Mouse (Mus musculus) gastrocnemius, postnatal 10 days (tissue): ENCODE measurements around the gene Actrt3. TPM values are rescaled to one million over a fixed set of nuclear protein-coding genes. Genes with fewer than 3 reads are reported as not detected.
"Not testable (repeated sequence)": the region's sequence is repeated elsewhere in the genome, so short reads cannot be mapped to it uniquely, and the experiment has no call there.

Experiments used
- DNase-seq: peaks from one replicate; pipeline ENCODE4 v3.0.0; 2021; ENCODE audit warnings: mixed read lengths
- total RNA-seq, 2 experiments: library from RNA; stranded (reverse); gene quantifications; 2 replicates each; pipeline ENCODE4 v1.2.3; 2021

Actrt3 gene
- total RNA-seq, 2 experiments from 2014 or later, result not detected

GRCm38 (mm10) chr3:30573549-30573948, 26.2 kb downstream of the Actrt3 start:
- no peak for DNase-seq

DNA sequence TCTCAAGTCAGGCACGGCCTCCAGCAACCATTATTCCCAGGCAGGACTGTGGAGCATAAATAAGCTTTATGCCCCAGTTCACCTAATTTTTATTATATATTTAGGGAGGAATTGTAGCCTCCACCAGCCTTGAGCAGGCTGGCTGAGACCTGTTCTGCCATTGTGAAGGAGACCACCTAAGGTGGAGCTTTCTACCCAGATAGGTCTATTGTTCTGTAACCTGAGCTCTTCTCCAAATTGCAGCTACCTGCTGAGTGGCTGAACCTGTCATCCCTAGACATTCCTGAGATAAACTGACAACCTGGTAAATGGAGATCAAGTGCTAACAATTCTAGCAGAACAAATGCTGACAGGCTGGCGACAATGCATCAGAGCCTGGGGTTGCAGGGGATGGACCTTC, 33.4 kb downstream of the Actrt3 start:
- not testable (repeated sequence) for DNase-seq

DNA sequence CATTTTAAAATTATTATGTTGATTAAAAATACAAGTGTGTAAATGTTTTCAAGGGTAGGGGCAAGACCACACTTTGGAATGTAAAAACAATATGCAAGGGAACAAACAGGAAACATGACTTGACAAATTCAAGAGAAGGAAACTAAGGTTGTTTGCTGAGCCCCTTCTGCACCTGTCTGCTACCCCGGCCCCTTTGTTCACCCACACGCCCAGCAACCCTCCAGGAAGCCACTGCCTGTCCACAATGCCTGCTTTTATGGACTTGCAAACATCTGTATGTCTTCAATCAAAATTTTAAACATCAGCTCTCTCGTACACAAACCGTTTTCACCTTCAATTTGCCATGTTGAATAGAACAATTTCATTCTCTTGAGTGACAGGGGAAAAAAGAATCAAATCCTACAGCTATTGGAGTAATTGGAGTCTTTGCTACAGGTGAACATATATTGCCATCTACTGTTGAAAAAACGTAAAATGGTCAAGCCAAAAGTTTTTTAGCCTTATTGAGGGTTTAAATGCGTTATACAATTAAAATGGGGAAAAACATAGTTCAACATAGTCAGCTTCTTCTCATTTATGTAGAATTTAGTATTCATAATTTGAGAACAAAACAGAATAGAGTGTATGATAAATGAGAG, 38.9 kb downstream of the Actrt3 start:
- no peak for DNase-seq

- no peak for DNase-seq
Measured at GRCm38 (mm10) chr3:30553741-30554140, 46.0 kb downstream of the Actrt3 start.

- no peak for DNase-seq
Measured at GRCm38 (mm10) chr3:30550218-30550617, 49.5 kb downstream of the Actrt3 start.

- no peak for DNase-seq
Measured at GRCm38 (mm10) chr3:30548928-30549327, 50.8 kb downstream of the Actrt3 start.

DNA sequence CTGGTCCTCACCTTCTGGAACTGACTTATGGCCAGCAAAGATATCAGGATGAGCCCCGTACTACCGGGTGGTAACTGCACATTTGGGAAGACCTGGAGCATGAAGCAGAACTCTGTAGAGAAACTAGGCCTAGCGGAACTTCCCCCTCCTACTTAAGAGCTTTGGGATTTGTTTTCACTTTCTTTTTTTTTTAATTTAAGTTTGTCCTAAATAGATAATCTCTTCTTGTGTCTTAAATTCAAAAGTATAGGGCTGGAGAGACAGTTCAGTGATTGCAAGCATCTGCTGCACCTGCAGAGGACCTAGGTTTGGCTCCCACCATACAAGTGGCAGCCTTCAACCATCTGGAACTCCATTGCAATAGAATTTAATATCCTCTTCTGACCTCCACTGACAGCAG, 51.8 kb downstream of the Actrt3 start, which contains the start of gene Mecom:
Mecom (minus strand) TSS at position 101 of the 400 bp plus-strand sequence.
- DNase-seq, result no peak

Other genes starting within 250 kb of the Actrt3 start
- 10 to 100 TPM; 10.1 to 14.5 TPM for gene Mecom, start 51.9 kb downstream of the Actrt3 start, total RNA-seq
- 10 to 100 TPM; 11.7 to 15.0 TPM for gene Mynn, start 2.1 kb upstream of the Actrt3 start, total RNA-seq
- gene Lrriq4, start 44.6 kb upstream of the Actrt3 start, total RNA-seq, result not detected
- not detected for gene Lrrc34, start 47.9 kb upstream of the Actrt3 start, total RNA-seq
- gene Lrrc31, start 99.9 kb upstream of the Actrt3 start, total RNA-seq, result not detected
- gene Samd7, start 146.4 kb upstream of the Actrt3 start, total RNA-seq, result under 1 TPM; 0.26 to 0.36 TPM
- 10 to 100 TPM; 53.1 to 67.8 TPM for gene Sec62, start 192.9 kb upstream of the Actrt3 start, total RNA-seq